Mouse (Mus musculus) 3134 (cell line): ENCODE data around the gene Prkaca.

Experiments
- DNase-seq: peaks from one replicate; pipeline ENCODE4 v3.0.0-alpha.2; 2011; ENCODE audit warnings: low spot score; ENCODE audit not compliant: insufficient read length; ENCODE audit errors: extremely low read depth

The Prkaca gene

DNA sequence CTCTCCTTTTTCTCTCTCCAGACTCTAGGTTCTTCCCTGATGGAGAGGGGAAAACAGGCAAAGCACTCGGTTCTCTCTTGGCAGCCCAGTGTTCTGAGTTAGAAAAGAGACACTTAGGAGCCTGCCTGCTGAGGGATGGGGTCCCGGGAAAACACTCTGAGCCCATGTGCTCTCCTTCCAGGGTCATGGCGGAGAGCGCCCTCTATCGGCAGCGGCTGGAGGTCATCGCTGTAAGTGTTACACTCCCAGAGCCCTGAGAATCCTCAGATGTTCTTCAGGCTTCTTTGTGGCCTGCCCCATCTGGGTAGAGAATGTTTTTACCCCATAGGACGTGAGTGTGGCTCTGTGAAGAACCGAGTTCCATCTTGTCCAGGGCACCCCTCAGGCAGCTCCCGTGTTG is 51.4 kb downstream of the Prkaca start:
- DNase-seq: no peak

- DNase-seq: no peak
Observed at GRCm38 (mm10) chr8:84025863-84026262, 53.1 kb downstream of the Prkaca start.

- no peak for DNase-seq
Observed at GRCm38 (mm10) chr8:84027449-84027848, 54.7 kb downstream of the Prkaca start.

DNA sequence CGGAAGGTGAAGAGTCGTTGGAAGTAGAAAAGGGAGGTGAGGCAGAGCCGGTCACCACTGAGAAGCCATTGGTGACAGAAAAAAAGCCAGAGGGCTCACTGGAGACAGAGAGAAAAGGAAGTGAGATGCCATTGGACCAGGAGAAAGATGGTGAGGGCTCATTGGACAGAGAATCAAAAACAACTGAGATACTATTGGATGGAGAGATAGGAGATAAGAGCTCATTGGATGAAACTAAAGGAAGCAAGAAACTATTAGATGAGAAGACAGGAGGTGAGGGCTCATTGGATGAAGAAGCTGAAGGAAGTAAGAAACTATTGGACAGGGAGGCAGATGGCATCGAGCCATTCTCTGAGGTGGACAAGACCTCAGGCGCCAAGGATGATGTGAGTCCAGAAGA is 56.5 kb downstream of the Prkaca start:
- no peak for DNase-seq

DNA sequence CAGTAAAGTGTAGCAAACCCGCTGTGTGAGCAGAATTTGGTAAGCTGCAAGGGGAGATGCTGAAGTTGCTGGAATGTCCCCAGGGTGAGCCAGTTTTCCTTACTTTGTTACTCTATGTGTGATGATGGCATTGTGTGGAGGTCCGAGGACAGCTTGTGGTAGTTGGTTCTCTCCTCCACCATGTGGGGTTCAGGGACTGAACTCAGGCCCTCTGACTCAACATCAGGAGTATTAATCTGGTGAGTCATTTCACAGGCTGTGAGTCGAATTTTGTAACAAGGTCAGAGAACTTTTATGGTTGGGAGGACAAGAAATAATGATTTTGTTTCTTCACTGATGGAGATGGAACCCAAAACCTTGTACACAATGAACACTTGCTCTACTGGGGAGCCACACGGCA is 60.0 kb downstream of the Prkaca start:
- peak; percentile 58 for DNase-seq

- no peak for DNase-seq
Observed at GRCm38 (mm10) chr8:84038015-84038414, 65.2 kb downstream of the Prkaca start.

GRCm38 (mm10) chr8:84039050-84039449 is 66.3 kb downstream of the Prkaca start:
- no peak for DNase-seq

- no peak for DNase-seq
Observed at GRCm38 (mm10) chr8:84042066-84042947, 69.5 kb downstream of the Prkaca start, which contains the start of gene Il27ra. Gene Il27ra (minus strand): TSS chr8:84042589.

DNA sequence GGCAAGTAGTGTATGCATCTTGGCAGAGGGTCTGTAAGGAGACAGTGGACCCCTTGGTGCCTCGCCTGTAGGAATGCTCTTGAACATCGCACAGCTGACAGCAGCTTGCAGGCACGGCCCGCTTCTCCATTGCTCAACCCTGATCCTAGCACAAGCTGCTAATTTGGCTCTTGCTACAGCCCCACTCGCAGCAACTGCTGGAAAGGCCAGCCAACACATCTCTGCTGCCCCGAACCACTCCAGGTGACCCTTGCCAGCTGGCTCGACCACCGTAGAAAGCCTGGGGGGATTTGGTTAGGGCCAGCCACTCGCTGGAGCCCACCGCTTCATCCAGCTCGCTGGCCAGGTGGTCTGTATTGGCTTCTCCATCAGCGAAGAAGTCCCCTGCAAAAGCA is 70.2 kb downstream of the Prkaca start:
- DNase-seq: no peak

DNA sequence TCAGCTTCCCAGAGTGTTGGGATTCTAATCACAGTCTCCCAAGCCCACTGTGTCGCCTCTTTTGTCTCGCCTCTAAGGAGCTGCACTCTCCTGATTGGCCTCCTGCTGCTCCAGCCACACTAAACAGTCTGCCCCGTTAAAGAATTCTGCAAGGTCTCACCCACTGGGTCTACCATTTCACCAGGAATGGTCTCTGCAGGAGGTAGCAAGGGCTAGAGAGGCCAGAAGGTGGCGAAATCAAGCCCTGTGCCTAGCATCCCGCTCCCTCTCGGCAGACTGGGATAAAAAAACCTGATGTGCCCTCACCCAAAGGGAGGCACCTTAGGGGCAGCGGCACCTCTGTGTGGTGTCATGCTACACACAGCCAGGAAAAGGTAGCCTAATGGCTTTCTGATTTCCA is 71.3 kb downstream of the Prkaca start:
- no peak for DNase-seq

- DNase-seq: no peak
Observed at GRCm38 (mm10) chr8:84044900-84045299, 72.1 kb downstream of the Prkaca start, which contains the start of gene Rln3. Gene Rln3 (minus strand): TSS chr8:84045000.
